Mouse (Mus musculus): ENCODE measurements around the gene Gm11444.

Gene Gm11444

DNA sequence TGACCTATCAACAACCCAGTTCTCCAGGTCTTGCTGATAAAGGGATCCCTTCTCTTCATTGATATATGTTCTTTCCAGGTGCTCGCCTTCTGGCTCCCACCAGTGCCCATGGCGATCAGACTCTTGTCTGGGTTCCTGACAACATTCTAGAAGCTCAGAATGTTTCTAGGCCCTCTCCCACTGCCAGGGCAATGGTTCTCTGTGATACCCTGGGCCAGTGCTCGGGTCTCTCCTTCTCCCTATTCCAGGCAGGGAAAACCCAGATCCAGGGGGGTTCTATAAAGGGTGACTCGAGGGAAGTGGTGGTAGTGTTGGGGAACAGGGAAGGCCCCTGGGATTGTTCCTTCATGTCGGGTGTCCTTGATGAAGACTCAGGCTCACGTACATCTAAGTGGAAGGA lies at the start of gene Gm11444:
Gm11444 (minus strand) TSS at position 101 of the 400 bp plus-strand sequence.
- no peak for DNase-seq (ENCODE audit: low spot score)

DNA sequence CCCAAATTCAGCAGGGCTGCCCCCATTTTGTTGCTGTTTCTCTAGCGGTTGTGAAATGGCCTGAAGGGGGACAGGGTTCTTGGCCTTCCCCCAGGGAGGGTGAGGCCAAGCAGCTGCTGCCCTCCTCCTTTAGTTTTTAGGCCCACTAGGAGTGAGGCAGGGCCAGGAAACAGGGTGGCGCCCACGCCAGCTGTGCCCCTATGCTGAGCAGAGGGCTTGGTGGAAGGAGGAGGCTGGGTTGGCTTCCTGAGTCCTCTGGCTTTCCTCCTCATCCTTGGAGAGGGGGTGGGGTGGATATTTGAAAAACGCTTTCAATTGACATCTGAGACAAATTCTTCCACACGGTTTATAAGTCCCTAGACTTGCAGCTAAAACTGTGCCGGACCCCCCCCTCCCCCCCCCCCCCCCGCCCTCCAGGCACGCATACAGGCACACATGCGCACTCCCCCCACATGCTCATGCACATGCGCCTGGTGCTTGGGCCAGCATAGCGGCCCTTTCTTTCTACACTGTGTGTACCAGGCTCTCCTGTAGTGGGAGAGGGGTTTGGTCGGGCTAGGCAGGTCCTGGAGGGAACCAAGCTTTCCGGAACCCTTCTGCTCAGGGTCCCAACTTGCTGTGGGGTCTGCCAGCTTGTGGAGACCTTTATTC lies 46.3 kb upstream of the Gm11444 start:
- DNase-seq (ENCODE audit: low spot score), result no peak

DNA sequence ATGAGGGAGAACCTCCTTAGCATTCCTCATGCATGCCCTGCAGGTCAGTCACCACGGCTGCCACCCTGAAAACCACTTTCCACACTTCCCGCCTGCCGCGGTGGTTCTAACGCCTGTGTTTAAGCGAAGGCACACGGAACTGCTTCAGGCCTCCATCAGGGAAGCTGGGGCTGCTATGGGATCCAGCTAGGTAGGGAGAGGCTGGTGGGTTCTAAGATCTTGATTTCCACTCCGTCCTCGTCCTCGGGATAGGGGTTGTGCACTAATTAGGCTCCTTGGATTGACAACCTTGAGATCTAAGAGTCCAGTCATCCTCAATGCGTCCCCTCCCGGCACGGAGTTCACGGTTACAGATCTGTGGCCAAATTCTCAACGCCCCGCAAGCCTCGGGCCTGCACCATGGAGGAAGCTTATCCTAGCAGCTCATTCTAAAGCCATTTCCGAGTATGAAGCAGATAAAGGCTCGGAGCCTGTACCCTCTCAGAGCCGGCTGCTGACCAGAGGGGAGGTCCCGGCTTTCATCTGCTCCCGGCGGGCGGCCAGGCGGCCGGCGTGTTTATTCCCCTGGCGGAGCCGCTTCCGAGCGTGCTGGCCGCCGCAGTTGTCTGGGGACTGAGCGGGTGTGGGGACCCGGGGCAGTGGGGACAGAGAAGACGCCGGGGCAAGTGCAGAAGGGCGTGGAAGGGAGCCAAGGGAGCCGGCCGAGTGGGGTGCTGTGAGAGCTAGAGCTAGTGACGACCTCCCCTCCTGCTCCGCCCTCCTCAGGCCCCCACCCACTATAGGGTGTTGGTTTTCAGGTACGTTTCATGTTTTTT lies 44.8 kb upstream of the Gm11444 start:
- DNase-seq (ENCODE audit: low spot score), result no peak

- DNase-seq (ENCODE audit: low spot score), result no peak
Measured at GRCm38 (mm10) chr11:85894136-85894530, 44.0 kb upstream of the Gm11444 start.

DNA sequence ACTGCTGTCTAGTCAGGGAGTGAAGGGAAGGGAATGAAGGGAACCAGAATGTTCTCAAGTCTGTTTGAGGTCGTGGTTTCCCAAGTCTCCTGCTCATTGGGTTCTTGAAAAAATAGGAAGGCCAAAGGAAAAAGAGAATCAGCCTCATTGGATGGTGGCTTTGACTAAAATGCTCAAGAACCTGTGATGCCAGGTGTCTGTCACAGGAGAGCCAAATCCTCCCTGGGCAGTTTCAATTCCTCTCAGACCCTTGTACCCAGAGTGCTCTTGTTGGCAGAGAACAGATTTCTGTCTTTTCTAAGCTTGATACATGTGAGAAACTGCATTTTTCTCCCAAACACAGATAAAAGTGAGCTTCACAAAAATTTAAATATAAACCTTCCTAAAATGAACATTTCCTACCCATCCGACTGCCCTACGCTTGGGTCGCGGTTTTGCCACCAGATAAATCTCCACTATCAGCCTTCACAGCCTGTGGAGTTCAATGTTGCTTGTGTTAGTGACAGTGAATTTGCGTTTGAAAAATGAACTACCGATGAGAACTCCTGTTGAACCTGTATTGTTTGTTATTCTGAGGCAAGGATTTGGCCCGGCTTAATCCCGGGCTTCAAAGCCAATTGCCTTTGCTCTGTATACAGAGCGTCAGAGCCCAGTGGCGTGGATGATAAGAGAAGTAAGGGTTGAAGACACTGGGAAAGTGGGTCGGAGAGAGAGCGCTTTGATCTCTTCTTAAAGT lies 43.4 kb upstream of the Gm11444 start:
- no peak for DNase-seq (ENCODE audit: low spot score)

GRCm38 (mm10) chr11:85892771-85893170 lies 42.6 kb upstream of the Gm11444 start:
- DNase-seq (ENCODE audit: low spot score), result no peak

DNA sequence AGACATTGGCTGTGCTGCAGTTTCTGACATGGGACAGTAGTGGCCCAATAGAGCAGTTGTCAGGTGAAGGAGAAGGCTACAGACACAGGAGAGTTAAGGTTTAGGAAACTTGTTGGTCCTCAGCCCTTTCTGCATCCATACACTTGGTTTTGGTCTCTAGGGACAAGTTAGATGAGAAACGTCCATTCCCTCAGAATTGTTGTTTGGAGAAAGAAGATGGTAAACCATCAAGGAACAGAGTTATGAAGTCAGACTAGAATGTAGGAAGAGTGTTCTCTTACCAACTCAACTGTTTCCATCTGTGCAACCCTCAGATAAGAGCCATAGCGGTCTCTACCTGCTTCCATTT lies 41.5 kb upstream of the Gm11444 start:
- no peak for DNase-seq (ENCODE audit: low spot score)

DNA sequence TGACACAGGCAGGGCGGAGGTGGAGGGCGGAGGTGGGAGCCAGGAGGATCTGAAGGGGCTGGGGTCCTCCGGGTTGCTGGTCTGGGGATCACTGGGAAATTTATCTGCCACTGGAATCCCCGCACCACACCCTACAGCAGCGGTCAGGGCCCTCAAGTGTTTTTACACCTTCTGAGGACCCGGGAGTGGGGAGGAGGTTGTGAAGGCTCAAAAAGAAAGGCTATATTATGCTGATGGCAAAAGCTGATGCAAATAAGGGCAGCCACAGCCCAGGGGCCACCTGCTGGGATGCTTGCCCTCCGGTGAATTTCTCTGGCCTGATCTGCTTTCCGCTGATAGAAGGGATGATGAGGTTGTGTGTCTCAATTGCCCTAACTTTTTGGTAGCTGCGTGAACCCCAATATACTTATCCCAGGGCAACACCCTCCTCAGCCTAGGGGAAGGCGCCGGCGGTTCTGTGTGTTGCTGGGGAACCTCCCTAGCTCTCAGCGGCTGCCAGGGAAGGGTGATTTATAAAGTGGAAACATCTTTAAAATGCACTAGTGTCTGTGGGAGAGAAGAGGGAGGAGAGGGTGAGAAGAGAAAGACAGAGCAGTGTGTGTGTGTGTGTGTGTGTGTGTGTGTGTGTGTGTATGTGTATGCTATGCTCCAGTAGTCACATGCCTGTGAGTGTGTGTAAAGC lies 41.0 kb upstream of the Gm11444 start:
- DNase-seq (ENCODE audit: low spot score), result no peak

GRCm38 (mm10) chr11:85890563-85890845 lies 40.4 kb upstream of the Gm11444 start:
- no peak for DNase-seq (ENCODE audit: low spot score)

- DNase-seq (ENCODE audit: low spot score), result no peak
Measured at GRCm38 (mm10) chr11:85889730-85890562, 39.8 kb upstream of the Gm11444 start.

DNA sequence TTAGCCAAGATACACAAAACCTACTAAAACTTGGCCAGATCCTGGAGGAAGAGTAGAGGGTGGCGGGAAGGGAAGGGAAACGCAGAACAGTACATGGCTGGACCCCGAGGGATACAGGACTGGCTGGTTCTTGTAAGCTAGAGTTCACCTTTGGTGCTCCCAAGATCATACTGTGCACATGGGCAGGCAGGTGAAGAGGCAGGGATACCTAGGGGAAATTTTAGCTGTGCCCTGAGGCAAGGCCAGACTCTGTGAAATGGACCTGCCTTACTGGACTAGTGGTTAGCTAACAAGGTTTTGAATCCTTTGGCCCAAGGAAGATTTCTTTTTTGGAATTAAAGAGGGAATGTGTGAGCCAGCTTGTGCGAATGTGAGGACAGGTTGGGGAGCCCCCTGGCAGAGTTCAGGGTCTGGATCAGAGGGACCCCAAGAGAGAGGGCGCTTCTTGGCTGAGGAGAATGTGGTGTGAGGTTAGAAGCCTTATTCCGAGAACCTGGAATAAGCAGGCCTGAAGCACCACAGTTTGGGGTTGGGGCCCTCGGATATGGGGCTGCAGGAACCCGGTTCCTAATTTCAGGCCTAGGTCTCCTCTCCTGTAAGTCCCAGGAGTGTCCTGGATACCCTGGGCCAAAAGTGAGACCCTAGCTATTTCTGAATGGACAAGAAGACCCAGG lies 39.1 kb upstream of the Gm11444 start:
- DNase-seq (ENCODE audit: low spot score), result no peak

DNA sequence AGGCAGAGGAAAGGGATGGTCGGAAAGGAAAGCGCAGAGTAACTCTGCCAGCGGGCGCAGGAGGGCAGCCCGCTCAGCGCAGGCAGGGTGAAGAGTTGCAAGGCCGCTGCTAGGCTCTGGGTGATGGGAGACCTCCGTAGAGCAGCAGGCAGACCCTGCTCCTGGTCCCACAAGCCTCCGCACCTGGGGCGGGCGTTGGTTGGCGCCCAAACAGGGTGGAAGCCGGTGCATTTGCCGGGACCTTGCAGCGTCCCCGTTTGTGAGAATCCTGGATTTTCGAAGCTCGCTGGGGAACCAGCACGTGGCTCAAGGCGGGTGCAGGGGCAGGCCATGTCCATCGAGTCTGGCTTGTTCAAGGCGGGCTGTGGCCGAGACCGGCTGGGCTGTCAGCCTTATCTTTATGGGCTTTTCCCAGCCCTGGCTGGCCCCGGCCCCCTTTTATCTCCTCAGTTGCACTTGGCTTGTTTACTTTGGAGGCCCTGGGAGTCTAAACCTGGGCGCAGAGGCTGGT lies 38.4 kb upstream of the Gm11444 start:
- DNase-seq (ENCODE audit: low spot score), result no peak

DNA sequence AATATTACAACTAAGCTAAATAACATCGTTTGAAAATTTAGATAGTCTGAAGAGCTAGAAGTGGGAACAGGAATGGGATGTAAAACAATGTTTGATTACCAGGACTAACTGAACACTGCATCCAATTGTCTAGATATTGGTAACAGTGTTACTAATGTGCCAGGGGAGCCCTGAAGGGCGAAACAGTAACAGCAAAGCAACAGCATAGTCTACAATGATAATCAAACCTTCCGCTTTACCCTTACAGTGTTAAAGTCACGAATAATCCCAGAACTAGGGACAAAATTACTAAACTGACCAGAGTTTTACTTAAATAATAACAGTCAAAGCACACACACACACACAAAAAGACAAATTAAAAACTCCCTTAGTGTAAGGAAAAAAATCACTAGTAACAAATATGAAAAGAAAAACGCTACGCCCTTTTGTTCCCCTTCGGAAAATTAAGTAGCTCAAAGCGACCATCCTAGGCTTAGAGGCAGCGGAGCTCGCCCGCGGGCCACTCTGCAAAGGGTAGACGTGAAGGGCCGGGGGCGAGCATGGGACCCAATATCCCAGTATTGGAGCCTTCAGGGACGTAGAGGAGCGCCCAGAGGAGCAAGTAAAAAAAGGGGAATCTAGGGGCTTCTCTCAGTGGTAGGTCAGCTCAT lies 37.8 kb upstream of the Gm11444 start:
- DNase-seq (ENCODE audit: low spot score), result no peak

DNA sequence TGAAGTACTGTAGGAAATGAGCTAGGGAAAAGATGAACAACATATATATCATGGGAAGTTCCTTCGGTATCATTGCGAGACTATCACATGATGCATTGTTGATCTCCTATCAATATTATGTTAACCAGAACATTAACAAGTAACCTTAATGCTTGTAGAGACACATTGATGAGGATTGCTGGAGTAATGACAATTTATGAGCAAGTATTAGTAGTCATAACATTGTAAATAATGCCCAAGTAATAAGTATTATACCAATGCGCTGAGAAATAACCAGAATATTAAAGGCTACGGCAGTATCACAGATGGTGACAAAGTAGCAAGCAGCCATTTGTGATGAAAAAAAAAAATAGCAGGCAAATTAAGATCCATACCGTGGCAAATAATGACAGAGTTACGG lies 37.1 kb upstream of the Gm11444 start:
- DNase-seq (ENCODE audit: low spot score), result no peak

- DNase-seq (ENCODE audit: low spot score), result no peak
Measured at GRCm38 (mm10) chr11:85886429-85886785, 36.3 kb upstream of the Gm11444 start.

GRCm38 (mm10) chr11:85885665-85886428 lies 35.7 kb upstream of the Gm11444 start, which contains the start of gene Tbx4:
TSS of gene Tbx4 (plus strand) at chr11:85886422.
- no peak for DNase-seq (ENCODE audit: low spot score)

DNA sequence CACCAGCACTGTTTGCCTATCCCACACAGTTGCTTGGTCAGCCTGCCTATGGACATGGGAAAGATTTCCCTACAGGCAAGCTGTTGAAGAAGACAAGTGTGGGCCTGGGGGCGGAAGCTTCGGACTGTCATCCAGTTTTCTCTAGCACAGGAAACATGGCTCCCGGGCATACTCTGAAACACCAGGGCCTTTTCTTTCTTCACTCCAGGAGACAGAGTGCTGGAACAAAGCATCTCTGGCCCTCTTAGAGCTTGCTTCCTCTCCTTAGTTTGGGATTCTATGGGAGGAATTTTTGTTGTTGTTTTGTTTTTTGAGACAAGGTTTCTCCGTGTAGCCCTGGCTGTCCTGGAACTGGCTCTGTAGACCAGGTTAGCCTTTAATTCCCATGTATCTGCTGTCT lies 34.4 kb upstream of the Gm11444 start:
- DNase-seq (ENCODE audit: low spot score), result no peak

- DNase-seq (ENCODE audit: low spot score), result no peak
Measured at GRCm38 (mm10) chr11:85876059-85876788, 26.1 kb upstream of the Gm11444 start.

DNA sequence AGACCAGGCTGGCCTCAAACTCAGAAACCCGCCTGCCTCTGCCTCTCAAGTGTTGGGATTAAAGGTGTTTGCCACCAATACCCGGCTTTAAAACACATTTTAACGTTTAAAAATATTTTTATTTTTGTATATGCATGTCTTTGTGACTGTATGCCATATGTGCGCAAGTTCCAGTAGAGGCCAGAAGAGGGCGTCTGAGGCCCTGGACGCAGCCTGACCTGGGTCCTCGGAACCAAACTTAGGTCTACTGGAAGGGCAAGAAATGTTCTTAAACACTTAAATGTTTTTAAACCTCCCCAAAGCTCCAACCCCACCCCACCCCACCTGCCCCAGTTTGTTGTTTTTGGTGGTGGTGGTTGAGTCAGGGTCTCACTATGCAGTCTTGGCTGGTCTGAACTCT lies 14.2 kb upstream of the Gm11444 start:
- DNase-seq (ENCODE audit: low spot score), result no peak

Measured in left cerebral cortex, adult 11 months (tissue).